Mouse (Mus musculus): ENCODE measurements at regions not wholly inside any gene's neighbourhood (a gene's known extent, or its start where the extent isn't known, plus 50 kb on each side); places are given as distances from the start of the nearest gene placed in this dataset.

GRCm38 (mm10) chr6:16999451-17000139, 65.4 kb upstream of the Tes start:
- DNase-seq: peak; percentile 39

GRCm38 (mm10) chr6:16995495-16995936, 69.4 kb upstream of the Tes start:
- no peak for DNase-seq

- DNase-seq: peak; percentile 46
These were observed 70.2 kb upstream of the Tes start for GRCm38 (mm10) chr6:16994711-16995110.

- no peak for DNase-seq
These were observed 72.9 kb upstream of the Tes start for GRCm38 (mm10) chr6:16991996-16992591.

GRCm38 (mm10) chr6:16978206-16978505, 79.9 kb upstream of the Tfec start:
- DNase-seq: peak; percentile 45

- no peak for DNase-seq
These were observed 79.4 kb upstream of the Tfec start for GRCm38 (mm10) chr6:16977392-16978205.

GRCm38 (mm10) chr6:16965658-16966057, 67.4 kb upstream of the Tfec start:
- no peak for DNase-seq

- no peak for DNase-seq
These were observed 66.1 kb upstream of the Tfec start for GRCm38 (mm10) chr6:16964362-16964761.

- no peak for DNase-seq
These were observed 65.7 kb upstream of the Tfec start for GRCm38 (mm10) chr6:16963958-16964357.

GRCm38 (mm10) chr6:16958102-16958501, 59.9 kb upstream of the Tfec start:
- peak; percentile 55 for DNase-seq

GRCm38 (mm10) chr6:16956771-16957435, 58.7 kb upstream of the Tfec start:
- no peak for DNase-seq
